Mouse (Mus musculus): ENCODE results near the gene Bsnd.

Gene Bsnd

GRCm38 (mm10) chr4:106492116-106492515, at the start of gene Bsnd:
Gene Bsnd (minus strand): TSS chr4:106492283.
- DNase-seq, result peak; percentile 86

GRCm38 (mm10) chr4:106541491-106541890, 49.4 kb upstream of the Bsnd start:
- no peak for DNase-seq

GRCm38 (mm10) chr4:106539756-106540155, 47.7 kb upstream of the Bsnd start:
- no peak for DNase-seq

- DNase-seq, result no peak
Observed at GRCm38 (mm10) chr4:106534256-106534655, 42.2 kb upstream of the Bsnd start.

GRCm38 (mm10) chr4:106533421-106534080, 41.5 kb upstream of the Bsnd start:
- DNase-seq, result no peak

- DNase-seq, result no peak
Observed at GRCm38 (mm10) chr4:106530113-106530482, 38.0 kb upstream of the Bsnd start.

- DNase-seq, result peak; percentile 84
Observed at GRCm38 (mm10) chr4:106529375-106530112, 37.5 kb upstream of the Bsnd start.

GRCm38 (mm10) chr4:106527856-106528547, 35.9 kb upstream of the Bsnd start:
- no peak for DNase-seq

GRCm38 (mm10) chr4:106525001-106525400, 32.9 kb upstream of the Bsnd start:
- DNase-seq, result no peak

GRCm38 (mm10) chr4:106524131-106524530, 32.0 kb upstream of the Bsnd start:
- DNase-seq, result no peak

GRCm38 (mm10) chr4:106522547-106522946, 30.5 kb upstream of the Bsnd start:
- no peak for DNase-seq

GRCm38 (mm10) chr4:106514606-106515005, 22.5 kb upstream of the Bsnd start:
- no peak for DNase-seq

GRCm38 (mm10) chr4:106509888-106510287, 17.8 kb upstream of the Bsnd start:
- no peak for DNase-seq

GRCm38 (mm10) chr4:106505453-106506058, 13.5 kb upstream of the Bsnd start:
- DNase-seq, result no peak

- DNase-seq, result no peak
Observed at GRCm38 (mm10) chr4:106503578-106503977, 11.5 kb upstream of the Bsnd start.

GRCm38 (mm10) chr4:106500066-106500465, 8.0 kb upstream of the Bsnd start:
- no peak for DNase-seq

- DNase-seq, result no peak
Observed at GRCm38 (mm10) chr4:106498471-106498844, 6.4 kb upstream of the Bsnd start.

- DNase-seq, result no peak
Observed at GRCm38 (mm10) chr4:106497776-106498470, 5.8 kb upstream of the Bsnd start.

GRCm38 (mm10) chr4:106496833-106497232, 4.8 kb upstream of the Bsnd start:
- peak; percentile 77 for DNase-seq

GRCm38 (mm10) chr4:106493639-106494038, 1.6 kb upstream of the Bsnd start:
- DNase-seq, result no peak

- DNase-seq, result peak; percentile 76
Observed at GRCm38 (mm10) chr4:106490620-106491019, 1.5 kb downstream of the Bsnd start.

GRCm38 (mm10) chr4:106483831-106484230, 8.3 kb downstream of the Bsnd start:
- DNase-seq, result no peak

GRCm38 (mm10) chr4:106483215-106483727, 8.8 kb downstream of the Bsnd start:
- peak; percentile 55 for DNase-seq
